Mouse (Mus musculus) myocyte (in vitro differentiated cells): Measurements from ENCODE around the gene Senp3.

Experiments
- E2F4 ChIP-seq: IDR thresholded peaks from one replicate; pipeline ENCODE4 v1.6.1; 2011; ENCODE audit warnings: mild to moderate bottlenecking, control low read depth, moderate library complexity; ENCODE audit not compliant: insufficient read depth
- MYOG ChIP-seq, 3 experiments: IDR thresholded peaks; one replicate each; pipeline ENCODE4 v1.6.1; 2011; ENCODE audit warnings: control low read depth in 2 of 3, low read depth in 2 of 3, mild to moderate bottlenecking in 2 of 3; ENCODE audit not compliant: insufficient read length in 2 of 3, control insufficient read depth in 1 of 3, insufficient read depth in 1 of 3
- POLR2A ChIP-seq: IDR thresholded peaks from one replicate; pipeline ENCODE4 v1.6.1; 2011; ENCODE audit warnings: low read depth, mild to moderate bottlenecking, control low read depth, moderate library complexity; ENCODE audit not compliant: insufficient read length
- USF1 ChIP-seq: IDR thresholded peaks from one replicate; pipeline ENCODE4 v1.6.1; 2011; ENCODE audit warnings: low read depth, mild to moderate bottlenecking, control low read depth, moderate library complexity

GRCm38 (mm10) chr11:69685526-69686148 is 3.8 kb upstream of the Senp3 start, which contains the start of gene Tnfsf13:
- TF ChIP-seq POLR2A: no peak
- TF ChIP-seq E2F4: no peak
- TF ChIP-seq USF1: no peak
- TF ChIP-seq MYOG (IDR thresholded peaks at IDR 0.05; ENCODE audit: control insufficient read depth in 1 of 3, insufficient read depth in 1 of 3, insufficient read length in 2 of 3, low read depth in 2 of 3): no peak
